7 mouse cellular contexts compared by ENCODE assay signal in genomic region chr14:21990321-21991021, GRCm38 (mm10). TPM values are rescaled to one million over a fixed set of nuclear protein-coding genes. Genes with fewer than 3 reads are reported as not detected.
DNase-seq lines count a peak whose midpoint lies in the region; ATAC-seq and TF ChIP-seq lines count a peak whose summit lies in the region.

No protein-coding gene starts in this region.

- peaks cover under 1% of the 10 kb centered on the region for H3K36me3 ChIP-seq in embryonic facial prominence, embryonic 11.5 days (replicated peaks; ENCODE audit: control insufficient read depth, insufficient read depth, low read depth, low read length)
- H3K36me3 ChIP-seq in hindbrain, postnatal 0 days (ENCODE audit: insufficient read depth, low read length), result no peaks in the 10 kb centered on the region
- 0 out of 2 replicates have a peak, but pooled peaks cover 2% of the 10 kb centered on the region for H3K36me3 ChIP-seq in liver, embryonic 12.5 days
- no peaks in the 10 kb centered on the region for H3K36me3 ChIP-seq in neural tube, embryonic 15.5 days

- 0 out of 2 replicates have a peak overlapping the region, but pooled peaks have one; percentile 36 for H3K27ac ChIP-seq in embryonic facial prominence, embryonic 11.5 days (replicated peaks; ENCODE audit: low read depth, low read length)
- H3K27ac ChIP-seq in hindbrain, postnatal 0 days, result peak overlapping the region; percentile 71
- no peak overlapping the region for H3K27ac ChIP-seq in liver, embryonic 12.5 days
- H3K27ac ChIP-seq in neural tube, embryonic 15.5 days (replicated peaks), result peak overlapping the region; percentile 97

- peak overlapping the region; percentile 54 for H3K9ac ChIP-seq in embryonic facial prominence, embryonic 11.5 days (replicated peaks; ENCODE audit: low read length)
- 0 out of 2 replicates have a peak overlapping the region, but pooled peaks have one; percentile 5 for H3K9ac ChIP-seq in hindbrain, postnatal 0 days (replicated peaks; ENCODE audit: low read length)
- H3K9ac ChIP-seq in liver, embryonic 12.5 days, result no peak overlapping the region
- H3K9ac ChIP-seq in neural tube, embryonic 15.5 days (replicated peaks), result peak overlapping the region; percentile 50

- H3K4me3 ChIP-seq in embryonic facial prominence, embryonic 11.5 days (ENCODE audit: low read depth, low read length), result peak overlapping the region; percentile 81
- H3K4me3 ChIP-seq in hindbrain, postnatal 0 days (ENCODE audit: low read length), result peak overlapping the region; percentile 85
- H3K4me3 ChIP-seq in liver, embryonic 12.5 days, result peak overlapping the region; percentile 27; the same call in 1 of the 2 replicates
- peak overlapping the region; percentile 85 for H3K4me3 ChIP-seq in neural tube, embryonic 15.5 days (replicated peaks)

- ATAC-seq in embryonic facial prominence, embryonic 11.5 days (replicated peaks; ENCODE audit: insufficient number of reproducible peaks, low FRiP score, low TSS enrichment, low read depth), result no peak
- ATAC-seq in hindbrain, postnatal 0 days, result no peak
- ATAC-seq in liver, embryonic 12.5 days, result no peak
- no peak for ATAC-seq in neural tube, embryonic 15.5 days (ENCODE audit: low FRiP score)

- peaks cover 20% of the 10 kb centered on the region for H3K27me3 ChIP-seq in embryonic facial prominence, embryonic 11.5 days (ENCODE audit: control insufficient read depth, insufficient read depth, low read length)
- H3K27me3 ChIP-seq in hindbrain, postnatal 0 days (ENCODE audit: insufficient read depth, low read length), result peaks cover 39% of the 10 kb centered on the region
- peaks cover 100% of the 10 kb centered on the region for H3K27me3 ChIP-seq in liver, embryonic 12.5 days (replicated peaks)
- peaks cover 20% of the 10 kb centered on the region for H3K27me3 ChIP-seq in neural tube, embryonic 15.5 days (replicated peaks)

- H3K4me1 ChIP-seq in embryonic facial prominence, embryonic 11.5 days (ENCODE audit: control insufficient read depth, insufficient read depth, low read length), result peaks cover 2% of the 10 kb centered on the region
- 0 out of 2 replicates have a peak, but pooled peaks cover 7% of the 10 kb centered on the region for H3K4me1 ChIP-seq in hindbrain, postnatal 0 days (ENCODE audit: insufficient read depth, low read length)
- peaks cover 38% of the 10 kb centered on the region for H3K4me1 ChIP-seq in liver, embryonic 12.5 days
- peaks cover 74% of the 10 kb centered on the region for H3K4me1 ChIP-seq in neural tube, embryonic 15.5 days

- WGBS in embryonic facial prominence, embryonic 11.5 days, result 1% methylated on average over 31 of the region's 31 CpGs
- 5% methylated on average over 31 of the region's 31 CpGs for WGBS in hindbrain, postnatal 0 days
- WGBS in liver, embryonic 12.5 days (ENCODE audit: insufficient replicate concordance), result 5% methylated on average over 31 of the region's 31 CpGs
- WGBS in neural tube, embryonic 15.5 days, result 2% methylated on average over 31 of the region's 31 CpGs

- H3K9me3 ChIP-seq in embryonic facial prominence, embryonic 11.5 days (replicated peaks; ENCODE audit: control insufficient read depth, low read length), result no peaks in the 10 kb centered on the region
- H3K9me3 ChIP-seq in hindbrain, postnatal 0 days (ENCODE audit: low read length), result no peaks in the 10 kb centered on the region
- no peaks in the 10 kb centered on the region for H3K9me3 ChIP-seq in liver, embryonic 12.5 days (replicated peaks)
- no peaks in the 10 kb centered on the region for H3K9me3 ChIP-seq in neural tube, embryonic 15.5 days (replicated peaks)

- DNase-seq in adrenal gland, postnatal 25 days, result peak; percentile 47
- DNase-seq in embryonic facial prominence, embryonic 11.5 days (ENCODE audit: low spot score), result peak; percentile 52
- DNase-seq in hindbrain, postnatal 0 days (ENCODE audit: low spot score), result peak; percentile 43
- DNase-seq in frontal cortex, postnatal 10 days (ENCODE audit: low spot score in 2 of 2), result no peak
- DNase-seq in spleen, adult 18-20 months, result no peak

- H3K4me2 ChIP-seq in embryonic facial prominence, embryonic 11.5 days (ENCODE audit: low read depth, low read length), result peak overlapping the region; percentile 82
- peak overlapping the region; percentile 84 for H3K4me2 ChIP-seq in hindbrain, postnatal 0 days (ENCODE audit: low read depth, low read length)
- H3K4me2 ChIP-seq in liver, embryonic 12.5 days, result peak overlapping the region; percentile 69
- peak overlapping the region; percentile 80 for H3K4me2 ChIP-seq in neural tube, embryonic 15.5 days

- no peak for TF ChIP-seq CTCF in hindbrain, postnatal 0 days (IDR thresholded peaks at IDR 0.05; ENCODE audit: low read depth)

RNA-seq across cellular contexts. Expression of gene Zfp503, which starts 1.1 kb away (rescaled TPM):
- total RNA-seq in adrenal gland, postnatal 25 days (2021), result 27.5 and 33.3 TPM in 2 replicates
- polyA plus RNA-seq in embryonic facial prominence, embryonic 11.5 days (2014; fragmentation: Nextera tagmentation; extraction: Ambion mirVana), result 9.5 and 10.2 TPM in 2 replicates
- total RNA-seq in hindbrain, postnatal 0 days (2014; rRNA removed), result 25.5 and 25.6 TPM in 2 replicates
- 8.4 and 10.4 TPM in 2 replicates for polyA plus RNA-seq in hindbrain, postnatal 0 days (2015; fragmentation: Nextera tagmentation; extraction: Ambion mirVana)
- polyA plus RNA-seq in liver, embryonic 12.5 days (2016; fragmentation: Nextera tagmentation; extraction: Ambion mirVana), result 2.8 and 4.0 TPM in 2 replicates
- 12.7 and 12.9 TPM in 2 replicates for polyA plus RNA-seq in neural tube, embryonic 15.5 days (2015; fragmentation: Nextera tagmentation; extraction: Ambion mirVana)

RNA-seq across cellular contexts. Expression of gene Lrmda, which starts 29.0 kb away (rescaled TPM):
- 5.0 and 5.6 TPM in 2 replicates for total RNA-seq in adrenal gland, postnatal 25 days (2021)
- 0.22 TPM in 1 of 2 replicates, not detected in the other for polyA plus RNA-seq in embryonic facial prominence, embryonic 11.5 days (2014; fragmentation: Nextera tagmentation; extraction: Ambion mirVana)
- 0.21 TPM in 1 of 2 replicates, not detected in the other for total RNA-seq in hindbrain, postnatal 0 days (2014; rRNA removed)
- 0.52 and 0.53 TPM in 2 replicates for polyA plus RNA-seq in hindbrain, postnatal 0 days (2015; fragmentation: Nextera tagmentation; extraction: Ambion mirVana)
- polyA plus RNA-seq in liver, embryonic 12.5 days (2016; fragmentation: Nextera tagmentation; extraction: Ambion mirVana), result 0.23 and 0.49 TPM in 2 replicates
- polyA plus RNA-seq in neural tube, embryonic 15.5 days (2015; fragmentation: Nextera tagmentation; extraction: Ambion mirVana), result 0.49 and 0.68 TPM in 2 replicates

Comparison
In these comparisons a context has a peak if more than half of its experiments do, and no peak if none do; other contexts are left out.
1. DNase-seq: peak in adrenal gland, postnatal 25 days (single experiment), embryonic facial prominence, embryonic 11.5 days (single experiment) and hindbrain, postnatal 0 days (single experiment); none in frontal cortex, postnatal 10 days (0 of 2) and spleen, adult 18-20 months (0 of 2).
2. H3K4me3 ChIP-seq: peak in every context shown above with its lines; median percentile 85 in hindbrain, postnatal 0 days; 85 in neural tube, embryonic 15.5 days; 81 in embryonic facial prominence, embryonic 11.5 days; 27 in liver, embryonic 12.5 days.
3. Peak in every context shown above with its lines, with median percentiles within 50 percentile points of each other: H3K4me2 ChIP-seq.